Mouse (Mus musculus) CD4-positive helper T cell, adult 2 months (primary cell): ENCODE data around the gene Mei4.

Experiments
- DNase-seq: peaks from one replicate; pipeline ENCODE4 v3.0.0-alpha.2; 2012; ENCODE audit warnings: low read depth, missing footprints, low spot score

Mei4 gene

GRCm38 (mm10) chr9:82136119-82136518 is 272.6 kb downstream of the Mei4 start:
- DNase-seq, result no peak

- DNase-seq, result no peak
These were observed 296.7 kb downstream of the Mei4 start for GRCm38 (mm10) chr9:82160143-82160542.

GRCm38 (mm10) chr9:82162415-82162814 is 298.9 kb downstream of the Mei4 start:
- DNase-seq, result no peak

GRCm38 (mm10) chr9:82217976-82218375 is 354.5 kb downstream of the Mei4 start:
- no peak for DNase-seq

GRCm38 (mm10) chr9:82247695-82248445 is 384.4 kb downstream of the Mei4 start:
- no peak for DNase-seq
